Mouse (Mus musculus) ES-E14 (cell line): Measurements from ENCODE around the gene Atp4b. TPM values are rescaled to one million over a fixed set of nuclear protein-coding genes. Genes with fewer than 3 reads are reported as not detected.

Source experiments
- DNase-seq: peaks from one replicate; pipeline ENCODE4 v3.0.0-alpha.2; 2013; ENCODE audit warnings: low read depth, low spot score
- H3K27ac ChIP-seq: 2 replicates; pipeline ENCODE4 v1.5.1; 2012; ENCODE audit warnings: low read depth, mild to moderate bottlenecking, low read length, moderate library complexity, mixed read lengths; ENCODE audit not compliant: poor library complexity, insufficient read depth, severe bottlenecking
- H3K36me3 ChIP-seq: 2 replicates; pipeline ENCODE4 v1.6.1; 2012; ENCODE audit warnings: mild to moderate bottlenecking, low read length, moderate library complexity, mixed read lengths; ENCODE audit not compliant: control insufficient read depth, poor library complexity, insufficient read depth, severe bottlenecking
- H3K4me1 ChIP-seq, 2 experiments: fragments of 150-350 bp in 1 of 2; sonication (generic) in 1 of 2; 2 replicates each; pipeline ENCODE4 v1.6.1; 2012; ENCODE audit warnings: low read length in 2 of 2, mild to moderate bottlenecking in 1 of 2, mixed read lengths in 1 of 2; ENCODE audit not compliant: control insufficient read depth in 2 of 2, insufficient read depth in 2 of 2, poor library complexity in 1 of 2
- H3K4me3 ChIP-seq, 2 experiments: fragments of 150-350 bp in 1 of 2; sonication (generic) in 1 of 2; 2 replicates each; pipeline ENCODE4 v1.5.1; 2012; ENCODE audit warnings: low read length in 2 of 2, low read depth in 1 of 2, mild to moderate bottlenecking in 1 of 2, mixed read lengths in 1 of 2; ENCODE audit not compliant: insufficient read depth in 1 of 2, poor library complexity in 1 of 2, severe bottlenecking in 1 of 2
- H3K9ac ChIP-seq: 2 replicates; pipeline ENCODE4 v1.6.1; 2012; ENCODE audit warnings: low read depth, mild to moderate bottlenecking, low read length, mixed read lengths; ENCODE audit not compliant: poor library complexity, insufficient read depth, severe bottlenecking
- H3K9me3 ChIP-seq: fragments of 150-350 bp; sonication (generic); 2 replicates; pipeline ENCODE4 v1.6.1; 2012; ENCODE audit warnings: low read depth, mild to moderate bottlenecking, low read length; ENCODE audit not compliant: control insufficient read depth, insufficient read depth
- CHD2 ChIP-seq: IDR thresholded peaks from 2 replicates; pipeline ENCODE4 v1.6.1; 2014; ENCODE audit warnings: mild to moderate bottlenecking, low read depth, low read length, inconsistent platforms
- HCFC1 ChIP-seq: IDR thresholded peaks from 2 replicates; pipeline ENCODE4 v1.6.1; 2012; ENCODE audit warnings: low read length, inconsistent platforms, borderline replicate concordance; ENCODE audit not compliant: insufficient read depth
- MAFK ChIP-seq: IDR thresholded peaks from 2 replicates; pipeline ENCODE4 v1.6.1; 2014; ENCODE audit warnings: mild to moderate bottlenecking, low read depth, low read length, inconsistent platforms; ENCODE audit not compliant: insufficient read depth
- ZC3H11A ChIP-seq: IDR thresholded peaks from 2 replicates; pipeline ENCODE4 v1.6.1; 2012; ENCODE audit warnings: low read depth, mild to moderate bottlenecking, inconsistent platforms, low read length, borderline replicate concordance
- ZNF384 ChIP-seq: IDR thresholded peaks from 2 replicates; pipeline ENCODE4 v1.6.1; 2012; ENCODE audit warnings: low read depth, low read length, inconsistent platforms
- in situ Hi-C, 2 experiments: fragments of 600-800 bp; cut with MboI; formaldehyde crosslinking; loops; one replicate each; pipeline ENCODE4 v1.15.1; 2025; ENCODE audit warnings: low sequenced_read_pairs in 2 of 2, inconsistent platforms in 1 of 2; ENCODE audit not compliant: unreplicated experiment in 2 of 2
- total RNA-seq: library from RNA; depleted of rRNA; stranded (reverse); fragments of 300-350 nt; gene quantifications from 2 replicates; pipeline ENCODE4 v1.2.3, GENCODE M21; 2012

Gene Atp4b
- total RNA-seq, 1 experiment: not detected

- H3K9me3 ChIP-seq: no peaks in the 10 kb centered on the region
- TF ChIP-seq ZC3H11A (no peak), HCFC1 (no peak), CHD2 (no peak), ZNF384 (no peak), MAFK (no peak)
- H3K9ac ChIP-seq: no peak overlapping the region
Observed at GRCm38 (mm10) chr8:13433130-13433529, 36.5 kb upstream of the Atp4b start.

GRCm38 (mm10) chr8:13430866-13431265 lies 34.2 kb upstream of the Atp4b start:
- Histone ChIP-seq H3K9ac (no peak overlapping the region), H3K9me3 (no peaks in the 10 kb centered on the region), H3K4me3 (no peak overlapping the region), H3K27ac (no peak overlapping the region), H3K36me3 (no peaks in the 10 kb centered on the region), H3K4me1 (no peaks in the 10 kb centered on the region)
- no peak for DNase-seq
- in situ Hi-C loops: no loop called here
- TF ChIP-seq MAFK (no peak), ZC3H11A (no peak), CHD2 (no peak), HCFC1 (no peak), ZNF384 (no peak)

More at GRCm38 (mm10) chr8:13433130-13433529, 36.5 kb upstream of the Atp4b start:
- H3K27ac ChIP-seq: no peak overlapping the region
- no peak for DNase-seq
- H3K36me3 ChIP-seq: no peaks in the 10 kb centered on the region
- no peaks in the 10 kb centered on the region for H3K4me1 ChIP-seq
- in situ Hi-C loops: no loop called here
- H3K4me3 ChIP-seq: no peak overlapping the region

- no peak overlapping the region for H3K4me3 ChIP-seq
- no peaks in the 10 kb centered on the region for H3K4me1 ChIP-seq
- H3K9ac ChIP-seq: no peak overlapping the region
- in situ Hi-C loops: no loop called here
- H3K9me3 ChIP-seq: no peaks in the 10 kb centered on the region
- DNase-seq: no peak
- H3K27ac ChIP-seq: no peak overlapping the region
- no peak for TF ChIP-seq ZC3H11A
- TF ChIP-seq MAFK: no peak
- TF ChIP-seq HCFC1: no peak
- H3K36me3 ChIP-seq: no peaks in the 10 kb centered on the region
Observed at GRCm38 (mm10) chr8:13430412-13430811, 33.8 kb upstream of the Atp4b start.

- Histone ChIP-seq H3K4me1 (no peaks in the 10 kb centered on the region), H3K9ac (no peak overlapping the region), H3K4me3 (no peak overlapping the region), H3K9me3 (no peaks in the 10 kb centered on the region), H3K27ac (no peak overlapping the region), H3K36me3 (no peaks in the 10 kb centered on the region)
- DNase-seq: no peak
- in situ Hi-C loops: no loop called here
- no peak for TF ChIP-seq CHD2
- no peak for TF ChIP-seq HCFC1
- no peak for TF ChIP-seq MAFK
- TF ChIP-seq ZNF384: no peak
- no peak for TF ChIP-seq ZC3H11A
Observed at GRCm38 (mm10) chr8:13428156-13428555, 31.5 kb upstream of the Atp4b start.

GRCm38 (mm10) chr8:13427351-13427750 lies 30.7 kb upstream of the Atp4b start:
- H3K36me3 ChIP-seq: no peaks in the 10 kb centered on the region
- H3K9me3 ChIP-seq: no peaks in the 10 kb centered on the region
- TF ChIP-seq ZC3H11A (no peak), MAFK (no peak), CHD2 (no peak), HCFC1 (no peak), ZNF384 (no peak)
- no peak overlapping the region for H3K27ac ChIP-seq
- in situ Hi-C loops: no loop called here
- DNase-seq: no peak
- H3K4me1 ChIP-seq: no peaks in the 10 kb centered on the region
- H3K4me3 ChIP-seq: no peak overlapping the region
- H3K9ac ChIP-seq: no peak overlapping the region
